Mouse (Mus musculus) stomach, embryonic 15.5 days (tissue): Measurements from ENCODE around the gene Samd7. TPM values are rescaled to one million over a fixed set of nuclear protein-coding genes. Genes with fewer than 3 reads are reported as not detected.
A peak's percentile ranks its signal among the peaks of the same experiment; 100 is the strongest.

Experiments used
- ATAC-seq: fragments of 200-750 bp; cut with Nextera tagmentation; 2 replicates; pipeline ENCODE4 v1.8.0; 2017; ENCODE audit warnings: low read depth, moderate number of reproducible peaks, moderate TSS enrichment; ENCODE audit not compliant: insufficient read depth, low FRiP score
- H3K27ac ChIP-seq: fragments of 300-500 bp; sonication (generic); 2 replicates; pipeline ENCODE4 v1.5.1; 2015; ENCODE audit warnings: mild to moderate bottlenecking, inconsistent platforms
- H3K27me3 ChIP-seq: fragments of 300-500 bp; sonication (generic); replicated peaks from 2 replicates; pipeline ENCODE4 v1.6.1; 2015; ENCODE audit warnings: inconsistent platforms
- H3K36me3 ChIP-seq: fragments of 300-500 bp; sonication (generic); 2 replicates; pipeline ENCODE4 v1.6.1; 2015; ENCODE audit warnings: inconsistent platforms
- H3K4me1 ChIP-seq: fragments of 300-500 bp; sonication (generic); 2 replicates; pipeline ENCODE4 v1.6.1; 2015; ENCODE audit warnings: inconsistent platforms
- H3K4me2 ChIP-seq: fragments of 300-500 bp; sonication (generic); 2 replicates; pipeline ENCODE4 v1.6.1; 2015; ENCODE audit warnings: mild to moderate bottlenecking, inconsistent platforms
- H3K4me3 ChIP-seq: fragments of 300-500 bp; sonication (generic); replicated peaks from 2 replicates; pipeline ENCODE4 v1.5.1; 2015; ENCODE audit warnings: inconsistent platforms
- H3K9ac ChIP-seq: fragments of 300-500 bp; sonication (generic); 2 replicates; pipeline ENCODE4 v1.6.1; 2015; ENCODE audit warnings: inconsistent platforms
- H3K9me3 ChIP-seq: fragments of 300-500 bp; sonication (generic); 2 replicates; pipeline ENCODE4 v1.6.1; 2016; ENCODE audit warnings: inconsistent platforms
- WGBS: fragments of 180-500 bp; shearing (Covaris S2); methylation state at CpG from one replicate; pipeline ENCODE4 v1.1.7; 2015; 5-methylcytosine and 5-hydroxymethylcytosine counted together
- polyA plus RNA-seq: library from polyadenylated mRNA; unstranded; fragments of >200 nt; fragmentation: Nextera tagmentation; extraction: Ambion mirVana; gene quantifications from 2 replicates; pipeline ENCODE4 v1.2.1, GENCODE M21; 2015

Gene Samd7
- polyA plus RNA-seq, 1 experiment from 2014 or later = not detected

DNA sequence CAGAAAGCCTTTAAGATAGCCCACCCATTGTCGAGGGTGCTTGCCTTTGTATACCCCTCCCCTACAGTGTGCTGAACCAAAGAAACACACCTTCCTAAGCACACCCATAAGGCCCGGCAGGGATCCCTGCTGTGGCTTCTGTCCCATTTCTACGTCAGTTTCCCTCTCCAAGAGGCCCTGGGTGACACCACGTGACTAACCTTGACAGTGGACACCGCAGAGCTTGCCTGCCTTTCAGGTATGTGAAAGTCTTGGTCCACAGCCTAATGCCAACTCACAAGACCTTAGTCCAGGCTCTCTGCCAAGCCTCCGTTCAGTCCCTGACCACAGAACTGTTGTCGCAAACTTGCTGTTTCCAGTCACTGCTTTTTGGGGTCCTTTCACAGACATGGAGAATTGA is 20.1 kb downstream of the Samd7 start:
- 56% methylated on average over 7 of the region's 7 CpGs for WGBS
- peak overlapping the region; percentile 21; the same call in 1 of the 2 replicates for H3K27ac ChIP-seq
- no peaks in the 10 kb centered on the region for H3K27me3 ChIP-seq
- no peak overlapping the region for H3K4me2 ChIP-seq
- no peak overlapping the region for H3K9ac ChIP-seq
- ATAC-seq = peak; percentile 82
- H3K4me3 ChIP-seq = no peak overlapping the region
- 0 out of 2 replicates have a peak, but pooled peaks cover 9% of the 10 kb centered on the region for H3K4me1 ChIP-seq
- no peaks in the 10 kb centered on the region for H3K36me3 ChIP-seq
- H3K9me3 ChIP-seq = no peaks in the 10 kb centered on the region

GRCm38 (mm10) chr3:30767271-30767670 is 21.2 kb downstream of the Samd7 start:
- WGBS = 88% methylated on average over 6 of the region's 6 CpGs
- Histone ChIP-seq H3K36me3 (no peaks in the 10 kb centered on the region), H3K27me3 (no peaks in the 10 kb centered on the region), H3K4me3 (no peak overlapping the region), H3K27ac (no peak overlapping the region), H3K9me3 (no peaks in the 10 kb centered on the region), H3K4me1 (0 out of 2 replicates have a peak, but pooled peaks cover 9% of the 10 kb centered on the region), H3K4me2 (no peak overlapping the region), H3K9ac (no peak overlapping the region)
- no peak for ATAC-seq

- Histone ChIP-seq H3K36me3 (no peaks in the 10 kb centered on the region), H3K4me1 (0 out of 2 replicates have a peak, but pooled peaks cover 9% of the 10 kb centered on the region), H3K4me3 (no peak overlapping the region), H3K9me3 (no peaks in the 10 kb centered on the region), H3K9ac (no peak overlapping the region), H3K27me3 (no peaks in the 10 kb centered on the region), H3K4me2 (no peak overlapping the region), H3K27ac (no peak overlapping the region)
- 61% methylated on average over 10 of the region's 10 CpGs for WGBS
- no peak for ATAC-seq
These were observed 23.8 kb downstream of the Samd7 start for GRCm38 (mm10) chr3:30769755-30770515.

- no peak overlapping the region for H3K27ac ChIP-seq
- H3K9ac ChIP-seq = no peak overlapping the region
- no peaks in the 10 kb centered on the region for H3K27me3 ChIP-seq
- H3K4me1 ChIP-seq = no peaks in the 10 kb centered on the region
- no peaks in the 10 kb centered on the region for H3K9me3 ChIP-seq
- WGBS = 76% methylated on average over 1 of the region's 1 CpGs
- no peaks in the 10 kb centered on the region for H3K36me3 ChIP-seq
- peak; percentile 56 for ATAC-seq
- no peak overlapping the region for H3K4me3 ChIP-seq
- H3K4me2 ChIP-seq = no peak overlapping the region
These were observed 25.5 kb downstream of the Samd7 start for GRCm38 (mm10) chr3:30771560-30771959.

- Histone ChIP-seq H3K36me3 (no peaks in the 10 kb centered on the region), H3K9me3 (no peaks in the 10 kb centered on the region), H3K4me3 (no peak overlapping the region), H3K27ac (no peak overlapping the region; the same call in 1 of the 2 replicates), H3K27me3 (no peaks in the 10 kb centered on the region), H3K4me2 (no peak overlapping the region), H3K4me1 (no peaks in the 10 kb centered on the region), H3K9ac (no peak overlapping the region)
- WGBS = 46% methylated on average over 4 of the region's 4 CpGs
- peak; percentile 78 for ATAC-seq
These were observed 26.5 kb downstream of the Samd7 start for GRCm38 (mm10) chr3:30772631-30773030.

GRCm38 (mm10) chr3:30774677-30775076 is 28.6 kb downstream of the Samd7 start:
- Histone ChIP-seq H3K4me1 (no peaks in the 10 kb centered on the region), H3K27me3 (no peaks in the 10 kb centered on the region), H3K4me3 (no peak overlapping the region), H3K9me3 (no peaks in the 10 kb centered on the region), H3K36me3 (no peaks in the 10 kb centered on the region), H3K4me2 (no peak overlapping the region), H3K9ac (no peak overlapping the region), H3K27ac (no peak overlapping the region)
- 91% methylated on average over 5 of the region's 5 CpGs for WGBS
- ATAC-seq = no peak

- Histone ChIP-seq H3K4me3 (no peak overlapping the region), H3K4me1 (no peaks in the 10 kb centered on the region), H3K27ac (no peak overlapping the region), H3K27me3 (no peaks in the 10 kb centered on the region), H3K9me3 (no peaks in the 10 kb centered on the region), H3K36me3 (no peaks in the 10 kb centered on the region), H3K9ac (no peak overlapping the region), H3K4me2 (no peak overlapping the region)
- no peak for ATAC-seq
- WGBS = 61% methylated on average over 5 of the region's 5 CpGs
These were observed 31.9 kb downstream of the Samd7 start for GRCm38 (mm10) chr3:30777984-30778383.

DNA sequence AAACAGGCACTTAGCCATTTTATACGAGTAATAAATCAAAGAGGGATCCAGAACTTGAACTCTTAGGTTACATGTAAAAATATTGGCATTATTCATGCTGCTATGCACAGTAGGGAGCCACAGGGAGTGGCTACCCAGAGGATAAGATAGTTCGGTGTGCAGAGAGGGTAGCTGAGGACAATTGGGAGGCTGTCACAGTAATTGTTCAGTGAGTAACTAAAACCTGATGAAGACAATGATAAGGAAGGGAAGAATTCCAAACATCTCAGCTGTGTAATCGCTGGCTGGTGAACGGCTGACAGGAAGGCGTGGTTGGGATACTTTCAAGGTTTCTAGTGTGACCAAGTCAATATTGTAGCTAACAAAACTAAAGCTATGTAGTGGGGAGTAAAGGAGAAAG is 42.4 kb downstream of the Samd7 start:
- Histone ChIP-seq H3K27me3 (no peaks in the 10 kb centered on the region), H3K4me3 (no peak overlapping the region), H3K9me3 (no peaks in the 10 kb centered on the region), H3K9ac (no peak overlapping the region), H3K27ac (no peak overlapping the region), H3K4me2 (no peak overlapping the region), H3K36me3 (no peaks in the 10 kb centered on the region), H3K4me1 (no peaks in the 10 kb centered on the region)
- ATAC-seq = no peak
- WGBS = 15% methylated on average over 5 of the region's 5 CpGs

DNA sequence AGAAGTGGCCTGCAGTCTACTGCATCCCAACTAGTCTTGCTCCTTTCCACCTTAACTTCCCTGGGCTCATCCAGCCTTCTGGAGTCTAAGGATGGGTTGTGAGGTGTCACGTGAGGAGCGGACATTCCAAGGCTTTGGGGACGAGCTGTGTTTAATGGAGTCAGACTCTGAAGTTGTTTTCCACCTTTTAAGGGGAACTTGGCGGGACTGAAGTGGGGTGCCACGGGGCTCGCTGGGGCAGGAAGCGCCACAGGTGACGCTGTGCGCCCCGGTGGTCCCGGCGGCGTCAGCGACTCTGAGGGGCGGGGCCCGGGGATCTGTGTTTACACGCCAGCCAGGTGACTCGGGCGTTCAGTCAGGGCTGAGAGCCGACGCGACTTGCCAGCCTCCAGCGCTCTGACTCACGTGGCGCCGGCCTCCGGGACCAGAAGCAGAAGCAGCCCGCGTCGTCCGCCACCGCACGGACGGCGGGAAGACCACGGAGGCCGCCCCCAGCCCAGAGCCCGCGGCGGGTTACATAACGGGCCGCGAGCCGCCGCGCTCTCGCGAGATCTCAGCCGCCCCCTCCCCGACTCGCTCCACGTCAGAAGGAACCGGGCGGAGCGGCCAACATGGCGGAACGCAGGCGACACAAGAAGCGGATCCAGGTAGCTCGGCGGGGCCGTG is 46.8 kb downstream of the Samd7 start, which contains the start of gene Sec62:
TSS of gene Sec62 (plus strand) at position 139 of the 666 bp plus-strand sequence.
- Histone ChIP-seq H3K4me1 (no peaks in the 10 kb centered on the region), H3K36me3 (no peaks in the 10 kb centered on the region), H3K4me2 (peak within 1 kb of the TSS; percentile 75), H3K9ac (peak within 1 kb of the TSS; percentile 99), H3K9me3 (no peaks in the 10 kb centered on the region), H3K27ac (peak within 1 kb of the TSS; percentile 91), H3K27me3 (no peaks in the 10 kb centered on the region), H3K4me3 (peak within 1 kb of the TSS; percentile 98)
- under 1% methylated on average over 62 of the region's 62 CpGs for WGBS
- ATAC-seq = peak; percentile 96

- H3K36me3 ChIP-seq = no peaks in the 10 kb centered on the region
- H3K4me2 ChIP-seq = peak overlapping the region; percentile 75
- no peaks in the 10 kb centered on the region for H3K9me3 ChIP-seq
- peak; percentile 71 for ATAC-seq
- no peaks in the 10 kb centered on the region for H3K4me1 ChIP-seq
- H3K4me3 ChIP-seq = peak overlapping the region; percentile 98
- H3K27me3 ChIP-seq = no peaks in the 10 kb centered on the region
- peak overlapping the region; percentile 99 for H3K9ac ChIP-seq
- WGBS = under 1% methylated on average over 68 of the region's 75 CpGs
- peak overlapping the region; percentile 91 for H3K27ac ChIP-seq
These were observed 47.5 kb downstream of the Samd7 start for GRCm38 (mm10) chr3:30793403-30794221.

DNA sequence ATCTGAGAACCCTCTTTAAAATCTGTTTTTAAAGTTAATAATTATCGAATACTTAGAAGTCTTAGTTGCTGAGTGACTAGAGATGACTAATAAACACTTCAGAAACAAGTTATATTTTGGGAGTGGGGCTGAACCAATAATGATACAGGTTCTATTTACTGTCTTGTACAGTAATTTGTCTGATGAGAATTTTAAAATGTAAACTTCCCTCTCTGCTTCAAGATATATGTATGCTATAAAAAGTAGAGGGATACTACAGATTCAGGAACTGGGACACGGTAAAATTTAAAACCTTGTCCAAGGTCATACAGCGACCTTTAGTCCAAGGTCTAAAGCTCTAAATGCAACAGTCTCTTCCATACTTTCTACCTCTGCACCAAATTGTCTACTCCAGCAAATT is 56.1 kb downstream of the Samd7 start:
- peaks cover 10% of the 10 kb centered on the region for H3K36me3 ChIP-seq
- H3K27ac ChIP-seq = no peak overlapping the region
- WGBS = 90% methylated on average over 3 of the region's 3 CpGs
- no peak overlapping the region for H3K9ac ChIP-seq
- no peaks in the 10 kb centered on the region for H3K27me3 ChIP-seq
- H3K4me2 ChIP-seq = no peak overlapping the region
- no peak overlapping the region for H3K4me3 ChIP-seq
- no peak for ATAC-seq
- H3K4me1 ChIP-seq = no peaks in the 10 kb centered on the region
- H3K9me3 ChIP-seq = no peaks in the 10 kb centered on the region
